Mouse (Mus musculus) adrenal gland, postnatal 14 days (tissue): ENCODE measurements around the gene Samd5. TPM values are rescaled to one million over a fixed set of nuclear protein-coding genes. Genes with fewer than 3 reads are reported as not detected.

Experiments
- DNase-seq: peaks from one replicate; pipeline ENCODE4 v3.0.0; 2021; ENCODE audit warnings: mixed read lengths
- total RNA-seq: library from RNA; stranded (reverse); gene quantifications from 2 replicates; pipeline ENCODE4 v1.2.3, GENCODE M21; 2021

Samd5 gene
- total RNA-seq, 1 experiment from 2014 or later, result 4.3 TPM

DNA sequence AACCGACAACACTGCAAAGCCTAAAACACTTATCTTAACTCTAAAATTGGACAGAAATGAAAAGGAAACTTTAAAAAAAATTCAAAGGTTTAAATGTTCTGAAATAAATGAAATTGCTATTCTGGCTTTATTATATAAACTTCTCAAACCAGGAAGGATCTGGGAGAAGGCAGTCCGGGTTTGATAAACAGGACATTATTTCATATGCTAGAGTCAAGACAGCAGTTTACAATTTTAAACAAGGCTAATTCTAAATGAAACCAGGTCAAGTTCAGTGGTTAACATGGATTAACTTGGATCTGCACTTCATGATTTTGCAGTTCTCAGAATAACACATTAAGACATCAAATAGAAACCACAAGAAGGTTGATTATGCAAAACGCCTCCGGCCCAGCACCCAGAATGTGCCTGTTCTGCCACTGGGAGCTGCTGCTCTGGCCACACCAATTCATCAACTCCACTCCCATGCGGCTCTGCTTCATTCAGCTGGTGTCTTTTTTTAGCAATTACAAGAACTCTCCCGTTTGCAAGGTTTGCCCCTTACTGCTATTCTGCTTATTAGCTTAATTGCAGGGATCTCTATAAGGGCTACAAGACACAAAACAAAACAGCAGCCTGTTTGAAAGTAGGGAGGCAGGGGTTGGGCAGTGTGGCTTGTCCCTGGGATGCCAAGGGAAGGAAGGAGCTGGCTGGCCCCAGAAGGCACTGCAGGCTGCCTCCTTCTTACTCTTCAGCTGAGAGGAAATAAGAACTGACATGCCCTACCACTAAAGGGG is 24.8 kb downstream of the Samd5 start:
- DNase-seq, result peak; percentile 8

DNA sequence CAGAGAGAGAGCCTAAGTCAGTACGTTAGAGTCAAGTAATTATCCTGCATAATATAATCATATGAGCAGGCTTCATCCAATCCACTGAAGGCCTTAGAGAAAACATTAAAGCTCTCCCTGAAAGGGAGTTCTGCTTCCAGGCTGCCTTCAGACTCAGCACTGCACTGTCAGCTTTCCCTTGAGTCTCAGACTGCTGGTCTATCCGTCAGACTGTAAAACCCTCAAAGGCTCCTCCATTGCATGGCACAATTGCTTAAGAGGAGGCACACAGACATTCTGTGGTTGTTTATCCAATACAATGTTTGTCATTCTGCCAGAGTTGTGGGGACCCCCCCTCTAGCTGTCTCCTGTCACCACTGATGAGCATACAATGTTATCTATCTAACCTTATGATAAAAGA is 26.5 kb downstream of the Samd5 start:
- no peak for DNase-seq

GRCm38 (mm10) chr10:9647741-9648140 is 27.3 kb downstream of the Samd5 start:
- DNase-seq, result no peak

DNA sequence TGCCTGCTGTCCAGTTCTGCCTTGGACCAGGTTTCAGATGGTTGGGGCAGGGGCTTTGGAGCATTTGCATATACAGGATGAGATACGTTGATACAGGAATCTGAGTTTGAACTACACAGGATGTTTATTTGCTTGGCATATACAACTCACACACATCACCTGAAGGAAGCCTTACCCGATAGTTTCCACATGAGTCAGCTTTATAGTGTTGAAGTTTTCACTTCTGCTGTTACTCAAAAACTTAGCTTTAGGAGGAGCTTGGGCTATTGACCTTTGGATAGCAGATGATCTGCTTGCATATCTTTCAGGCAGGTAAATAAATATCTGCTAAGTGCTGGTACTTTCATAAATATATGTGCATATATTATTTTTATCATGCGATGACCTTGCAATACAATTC is 28.6 kb downstream of the Samd5 start:
- DNase-seq, result no peak

GRCm38 (mm10) chr10:9643531-9643930 is 31.5 kb downstream of the Samd5 start:
- DNase-seq, result no peak

DNA sequence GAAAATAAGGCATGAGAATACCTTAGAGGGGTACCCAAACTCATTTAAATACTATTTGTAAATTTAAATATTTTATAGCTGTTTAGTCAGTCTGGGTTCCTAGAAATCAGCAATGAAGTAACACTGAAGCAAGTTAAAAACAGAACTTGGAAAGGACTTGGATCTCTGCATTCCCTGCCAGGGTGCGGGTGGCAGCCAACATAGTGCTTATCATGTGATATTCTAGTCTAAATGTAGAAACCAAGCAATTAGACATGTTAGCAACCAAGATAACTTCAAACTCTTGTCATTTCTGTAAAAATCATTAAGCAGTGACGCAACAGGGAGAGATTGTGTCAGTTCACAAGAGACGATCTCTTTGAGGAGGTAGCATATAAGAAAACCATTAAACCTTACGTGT is 32.9 kb downstream of the Samd5 start:
- no peak for DNase-seq

DNA sequence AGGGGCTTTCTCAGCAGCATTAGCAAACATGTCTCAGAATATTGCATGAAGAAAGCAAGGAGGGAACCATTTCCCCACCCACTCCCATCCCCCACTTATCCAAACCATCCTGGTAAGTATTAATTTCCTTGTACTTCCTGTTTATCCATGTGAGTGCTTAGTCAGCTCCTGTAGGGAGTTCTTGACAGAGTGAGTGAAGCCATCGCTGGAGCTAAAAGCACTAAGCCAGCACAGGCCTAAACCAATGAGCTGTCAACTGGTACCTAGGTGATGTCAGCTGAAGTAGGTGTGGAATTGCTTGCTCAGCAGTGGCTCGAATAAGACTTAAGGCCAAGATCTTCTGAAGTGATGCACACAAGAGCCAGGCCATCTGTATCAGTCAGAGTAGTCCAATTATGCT is 34.3 kb downstream of the Samd5 start:
- DNase-seq, result no peak

- DNase-seq, result peak; percentile 8
Observed at GRCm38 (mm10) chr10:9640056-9640455, 35.0 kb downstream of the Samd5 start.

DNA sequence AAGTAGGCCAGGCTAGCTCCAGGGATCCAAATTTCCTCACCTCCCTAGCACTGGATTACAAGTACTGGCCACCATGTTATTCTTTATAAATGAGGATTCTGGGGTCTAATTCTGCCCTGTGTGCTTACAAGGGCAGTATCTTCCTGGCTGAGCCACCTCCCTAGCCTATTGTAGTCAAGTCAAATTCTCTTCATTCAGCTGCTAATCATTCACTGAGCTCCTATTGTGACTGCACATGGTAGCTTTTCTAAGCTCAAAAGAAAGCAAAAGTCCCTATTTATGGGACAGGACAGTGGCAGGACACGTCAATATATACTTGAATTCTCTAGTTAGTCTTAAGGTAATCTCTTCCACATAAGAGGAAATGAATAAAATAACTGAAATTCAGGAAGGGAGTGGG is 49.7 kb downstream of the Samd5 start:
- no peak for DNase-seq

DNA sequence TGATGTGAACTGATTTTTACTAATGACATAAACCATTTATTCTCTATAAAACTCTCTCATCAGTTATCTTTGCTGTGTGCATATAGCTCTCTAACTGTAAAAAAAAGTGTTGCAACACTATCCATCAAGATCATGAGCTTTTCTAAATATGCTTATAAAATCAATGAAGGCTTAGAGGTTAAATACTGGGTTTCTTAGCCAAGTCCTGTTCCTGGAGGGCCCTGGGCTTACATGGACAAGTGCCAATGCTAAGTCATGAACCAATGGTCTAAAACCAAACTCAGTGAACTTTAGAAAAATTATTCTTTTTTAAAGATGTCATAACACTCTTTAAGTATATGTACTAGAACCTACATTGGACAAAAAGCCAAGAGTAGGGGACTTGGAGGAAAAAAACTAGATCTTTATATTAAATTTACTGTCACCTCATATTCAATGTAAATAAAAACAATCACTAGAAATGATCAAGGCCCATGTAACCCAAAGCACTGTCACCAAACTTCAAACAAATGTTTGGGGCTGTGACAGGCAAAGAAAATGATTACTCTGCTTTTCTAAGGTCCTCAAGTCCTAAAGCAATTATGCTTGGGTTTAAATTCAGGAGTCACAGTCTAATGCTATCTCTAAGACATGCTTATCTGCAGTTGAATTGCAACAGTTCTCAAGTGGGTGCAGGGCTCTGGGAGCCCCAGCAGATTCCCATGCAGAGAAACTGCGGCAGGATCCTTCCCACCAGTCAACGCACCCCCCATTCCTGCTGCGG is 52.9 kb downstream of the Samd5 start:
- no peak for DNase-seq

DNA sequence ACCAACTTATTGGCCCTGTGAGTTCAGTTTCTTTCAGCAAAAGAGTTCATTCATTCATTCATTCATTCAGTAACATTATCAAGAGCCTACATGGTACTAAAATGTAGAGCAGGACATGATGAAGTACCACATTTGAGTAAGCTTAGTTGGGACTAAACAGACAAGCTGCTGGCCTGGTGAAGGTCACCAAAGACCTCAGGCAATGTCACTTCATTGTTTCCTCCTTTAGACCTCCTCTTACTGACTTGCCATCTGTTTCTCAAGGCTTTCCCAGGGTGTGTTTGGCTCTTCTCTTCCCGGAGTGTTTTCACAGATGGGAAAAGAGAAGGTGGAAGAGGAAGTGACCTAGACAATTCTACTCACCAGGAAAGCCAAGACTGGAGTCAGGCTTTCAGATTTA is 54.0 kb downstream of the Samd5 start:
- DNase-seq, result no peak

- DNase-seq, result no peak
Observed at GRCm38 (mm10) chr10:9615009-9615408, 60.0 kb downstream of the Samd5 start.

DNA sequence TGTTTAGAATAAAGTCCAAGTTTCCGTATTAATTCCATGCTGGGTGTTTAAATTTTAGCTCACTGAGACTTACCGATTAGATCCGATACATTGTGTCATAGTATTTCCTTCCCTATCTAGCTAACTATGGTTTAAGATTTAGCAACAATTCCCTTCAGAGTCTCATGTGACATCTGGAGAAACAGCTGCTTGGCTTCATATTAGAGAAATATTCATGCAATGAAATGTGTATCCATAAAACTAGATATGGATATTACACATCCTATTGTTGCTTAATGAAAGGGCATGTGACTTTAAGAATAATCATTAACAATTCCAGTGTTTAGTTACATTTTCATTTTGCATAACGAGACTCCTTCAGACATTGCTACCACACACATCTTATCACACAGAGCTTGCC is 66.2 kb downstream of the Samd5 start:
- no peak for DNase-seq

DNA sequence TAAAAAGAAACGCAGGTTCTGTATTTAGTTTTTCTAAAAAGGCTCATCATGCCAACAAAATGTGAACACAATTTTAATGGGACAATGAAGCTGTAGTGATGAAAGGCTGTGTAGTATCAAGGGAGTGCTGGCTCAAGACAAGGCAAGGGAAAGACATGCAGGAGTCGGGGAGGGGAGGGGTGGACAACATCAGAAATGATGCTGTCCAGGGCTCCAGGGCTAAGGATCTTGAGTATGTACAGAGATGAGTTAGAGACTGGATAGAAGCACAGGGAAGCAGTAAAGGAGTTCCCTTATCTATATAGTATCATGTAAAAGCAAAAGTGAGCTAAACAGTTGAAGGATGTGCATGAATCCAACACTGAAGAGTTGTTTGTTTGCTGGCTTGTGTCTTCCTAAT is 67.9 kb downstream of the Samd5 start:
- no peak for DNase-seq

- peak; percentile 5 for DNase-seq
Observed at GRCm38 (mm10) chr10:9605635-9606034, 69.4 kb downstream of the Samd5 start.

- DNase-seq, result no peak
Observed at GRCm38 (mm10) chr10:9603290-9603689, 71.7 kb downstream of the Samd5 start.

- no peak for DNase-seq
Observed at GRCm38 (mm10) chr10:9602845-9603244, 72.2 kb downstream of the Samd5 start.

DNA sequence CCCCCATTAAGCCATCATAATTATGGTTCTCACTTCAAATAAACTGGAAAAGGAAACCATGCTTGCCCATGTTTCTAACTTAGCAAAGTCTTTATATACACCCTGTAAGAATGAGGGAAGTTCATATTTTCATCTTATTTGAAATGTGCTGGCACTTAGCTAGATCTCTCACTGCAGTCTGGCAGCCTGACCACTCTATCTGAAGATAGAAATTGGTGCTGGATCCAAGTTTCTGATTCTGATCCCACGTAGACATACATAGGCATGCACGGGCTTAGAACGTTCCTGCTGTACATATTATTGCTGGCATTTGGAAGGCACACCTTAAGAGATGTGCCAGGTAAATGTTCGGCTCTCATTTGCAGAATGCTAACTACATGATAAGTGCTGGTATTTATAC is 72.6 kb downstream of the Samd5 start:
- no peak for DNase-seq

DNA sequence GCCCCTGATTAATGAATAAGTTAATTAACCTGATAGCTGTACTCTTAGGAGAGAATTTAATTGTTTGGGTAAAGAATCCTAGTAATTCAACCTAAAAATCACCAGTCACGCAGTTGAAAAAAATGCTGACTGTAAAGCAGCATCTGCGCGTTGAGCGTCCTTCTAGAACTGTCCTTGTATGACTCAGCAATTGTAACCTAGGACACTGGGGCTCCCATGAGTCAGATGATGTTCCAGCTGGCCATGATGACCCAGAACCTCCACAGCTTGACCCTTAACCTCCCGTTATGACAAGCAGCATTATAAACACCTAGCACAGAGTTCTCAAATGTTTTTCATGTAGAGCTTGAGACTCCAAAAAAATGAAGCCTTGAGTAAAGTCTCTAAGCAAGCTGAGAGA is 78.8 kb downstream of the Samd5 start:
- DNase-seq, result peak; percentile 25

- DNase-seq, result no peak
Observed at GRCm38 (mm10) chr10:9594666-9595065, 80.3 kb downstream of the Samd5 start.

GRCm38 (mm10) chr10:9590606-9591005 is 84.4 kb downstream of the Samd5 start:
- DNase-seq, result no peak

DNA sequence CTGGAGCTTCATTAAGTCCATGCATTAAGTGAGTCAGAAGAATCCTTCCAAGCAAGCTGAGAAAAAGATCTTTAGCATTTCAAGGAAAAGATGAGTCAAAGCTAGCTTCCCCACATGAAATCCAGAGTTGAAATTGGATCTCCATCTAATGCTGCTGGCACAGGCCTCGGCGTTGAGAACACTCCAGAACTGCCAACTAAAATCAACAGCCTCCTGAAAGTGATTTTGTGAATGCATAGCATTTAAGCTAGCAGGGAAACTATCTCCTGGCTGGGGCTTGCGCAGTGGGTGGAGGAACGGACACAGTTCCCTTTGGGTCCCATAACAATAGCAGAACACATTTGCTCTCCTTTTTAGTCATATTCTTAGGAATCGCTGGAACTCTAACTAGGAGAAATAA is 88.7 kb downstream of the Samd5 start:
- DNase-seq, result no peak

DNA sequence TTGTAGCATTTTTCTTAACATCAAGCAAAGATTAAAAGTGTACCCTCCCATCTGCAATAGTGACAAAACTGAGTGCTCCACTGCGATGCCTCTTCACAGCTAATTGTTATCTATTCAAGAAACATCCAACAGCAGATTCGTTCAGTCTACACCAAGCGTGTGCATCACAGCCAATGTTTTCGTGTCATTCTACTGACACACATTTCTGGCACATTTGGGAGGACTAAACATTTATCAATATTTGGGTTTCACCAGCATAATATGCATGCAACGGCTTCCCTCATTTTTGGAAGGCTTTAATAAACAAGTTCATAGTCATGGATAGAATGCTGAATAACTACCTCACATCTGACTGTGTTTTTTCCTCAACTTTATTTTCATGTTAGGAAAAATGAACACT is 95.6 kb downstream of the Samd5 start:
- DNase-seq, result no peak

DNA sequence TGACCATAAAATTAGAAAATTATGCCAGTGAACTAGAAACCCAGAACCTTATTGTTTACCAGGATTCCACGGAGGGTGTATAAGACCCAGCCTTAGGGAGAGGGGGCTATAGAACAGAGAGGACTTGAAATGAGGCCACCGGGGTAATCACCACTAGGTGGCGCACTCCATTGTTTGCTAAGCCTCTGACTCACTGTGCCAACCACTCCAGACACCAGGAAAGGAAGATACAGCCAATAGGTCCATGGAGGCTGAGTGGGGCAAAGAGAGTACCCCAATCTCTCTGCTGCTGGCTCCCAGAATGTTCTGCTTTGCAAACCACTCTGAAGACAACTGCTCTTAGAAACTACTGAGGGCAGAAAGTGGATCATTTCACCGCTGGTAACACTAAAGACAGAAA is 99.4 kb downstream of the Samd5 start:
- DNase-seq, result peak; percentile 81
